Mouse (Mus musculus) intestine, embryonic 14.5 days (tissue): ENCODE measurements around the gene Rpgrip1. TPM values are rescaled to one million over a fixed set of nuclear protein-coding genes. Genes with fewer than 3 reads are reported as not detected.

Experiments
- ATAC-seq: fragments of 200-750 bp; cut with Nextera tagmentation; replicated peaks from 2 replicates; pipeline ENCODE4 v1.8.0; 2017; ENCODE audit warnings: low read depth, moderate number of reproducible peaks, moderate TSS enrichment, moderate library complexity; ENCODE audit not compliant: low FRiP score, low TSS enrichment
- DNase-seq: peaks from one replicate; pipeline ENCODE4 v3.0.0-alpha.2; 2018; ENCODE audit warnings: low spot score
- H3K27ac ChIP-seq: fragments of 300-500 bp; sonication (generic); 2 replicates; pipeline ENCODE4 v1.5.1; 2014; ENCODE audit warnings: low read depth, mild to moderate bottlenecking, control low read depth
- H3K27me3 ChIP-seq: fragments of 300-500 bp; sonication (generic); replicated peaks from 2 replicates; pipeline ENCODE4 v1.6.1; 2014; ENCODE audit warnings: low read length, control low read depth; ENCODE audit not compliant: control insufficient read depth, insufficient read depth
- H3K36me3 ChIP-seq: fragments of 300-500 bp; sonication (generic); 2 replicates; pipeline ENCODE4 v1.6.1; 2014; ENCODE audit warnings: low read length, control low read depth; ENCODE audit not compliant: control insufficient read depth, insufficient read depth
- H3K4me1 ChIP-seq: fragments of 300-500 bp; sonication (generic); replicated peaks from 2 replicates; pipeline ENCODE4 v1.6.1; 2014; ENCODE audit warnings: low read length, control low read depth, mixed read lengths; ENCODE audit not compliant: control insufficient read depth, insufficient read depth
- H3K4me2 ChIP-seq: fragments of 300-500 bp; sonication (generic); 2 replicates; pipeline ENCODE4 v1.6.1; 2014; ENCODE audit warnings: low read length
- H3K4me3 ChIP-seq: fragments of 300-500 bp; sonication (generic); 2 replicates; pipeline ENCODE4 v1.5.1; 2014; ENCODE audit warnings: low read depth, low read length, control low read depth, mixed read lengths
- H3K9ac ChIP-seq: fragments of 300-500 bp; sonication (generic); 2 replicates; pipeline ENCODE4 v1.6.1; 2014; ENCODE audit warnings: mild to moderate bottlenecking, low read length
- H3K9me3 ChIP-seq: fragments of 300-500 bp; sonication (generic); 2 replicates; pipeline ENCODE4 v1.6.1; 2016; ENCODE audit warnings: low read length, control low read depth; ENCODE audit not compliant: control insufficient read depth
- WGBS: fragments of 180-500 bp; shearing (Covaris S2); extraction: QIAGEN DNeasy Blood & Tissue Kit; methylation state at CpG from one replicate; pipeline ENCODE4 v1.1.7; 2014; 5-methylcytosine and 5-hydroxymethylcytosine counted together
- polyA plus RNA-seq: library from polyadenylated mRNA; unstranded; fragments of >200 nt; fragmentation: Nextera tagmentation; extraction: Ambion mirVana; gene quantifications from 2 replicates; pipeline ENCODE4 v1.2.1, GENCODE M21; 2014

Gene Rpgrip1
- polyA plus RNA-seq, 1 experiment from 2014 or later, result 76.9 TPM

- peaks cover 14% of the 10 kb centered on the region for H3K4me1 ChIP-seq
- peak; percentile 69 for DNase-seq
- no peak for ATAC-seq
- 15% methylated on average over 10 of the region's 10 CpGs for WGBS
- H3K9ac ChIP-seq, result 0 out of 2 replicates have a peak overlapping the region, but pooled peaks have one; percentile 13
- no peaks in the 10 kb centered on the region for H3K9me3 ChIP-seq
- H3K4me3 ChIP-seq, result no peak overlapping the region
- H3K36me3 ChIP-seq, result peaks cover 4% of the 10 kb centered on the region; the same call in 1 of the 2 replicates
- H3K4me2 ChIP-seq, result peak overlapping the region; percentile 24
- H3K27ac ChIP-seq, result peak overlapping the region; percentile 58
- H3K27me3 ChIP-seq, result no peaks in the 10 kb centered on the region
These were observed 3.8 kb upstream of the Rpgrip1 start for GRCm38 (mm10) chr14:52106741-52107140.

DNA sequence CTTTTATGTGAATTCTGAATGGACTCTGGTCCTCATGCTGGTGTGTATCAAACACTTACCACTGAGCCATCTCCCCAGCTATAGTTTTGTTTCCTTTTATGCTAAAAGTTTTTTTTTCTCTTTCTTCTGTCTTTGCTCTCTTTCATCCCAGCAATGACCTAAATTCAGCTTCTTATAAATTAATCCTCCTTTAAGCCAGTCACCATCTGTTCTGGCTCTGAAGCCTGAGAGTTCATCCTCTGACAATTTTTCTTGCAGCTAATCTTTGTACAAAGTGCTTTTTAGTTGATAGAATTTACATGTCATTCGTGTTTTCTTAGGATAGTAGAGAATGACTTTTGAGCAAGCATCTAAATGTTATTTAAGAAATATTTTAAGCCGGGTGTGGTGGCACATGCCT is 2.5 kb upstream of the Rpgrip1 start:
- H3K9me3 ChIP-seq, result no peaks in the 10 kb centered on the region
- H3K27me3 ChIP-seq, result no peaks in the 10 kb centered on the region
- ATAC-seq, result no peak
- no peak overlapping the region for H3K27ac ChIP-seq
- no peak overlapping the region for H3K9ac ChIP-seq
- whole genome bisulfite sequencing, result 92% methylated on average over 2 of the region's 2 CpGs
- DNase-seq, result no peak
- peaks cover 8% of the 10 kb centered on the region; the same call in 1 of the 2 replicates for H3K4me1 ChIP-seq
- no peaks in the 10 kb centered on the region for H3K36me3 ChIP-seq
- no peak overlapping the region for H3K4me2 ChIP-seq
- no peak overlapping the region for H3K4me3 ChIP-seq

DNA sequence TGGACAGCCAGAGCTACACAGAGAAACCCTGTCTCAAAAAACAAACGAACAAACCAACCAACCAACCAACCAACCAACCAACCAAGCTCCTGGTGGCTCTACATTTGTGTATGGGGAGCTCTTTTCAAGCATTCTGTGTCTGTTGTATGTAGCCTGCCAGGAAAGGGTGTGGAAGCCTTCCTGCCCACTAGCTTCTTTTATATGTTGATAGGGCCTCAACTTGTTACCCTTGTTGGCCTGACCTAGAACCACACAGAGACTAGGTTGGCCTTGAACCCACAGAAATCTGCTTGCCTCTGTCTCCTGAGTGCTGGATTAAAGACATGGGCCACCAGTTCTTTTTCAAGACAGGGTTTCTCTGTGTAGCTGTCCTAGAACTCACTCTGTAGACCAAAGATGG is 3.6 kb downstream of the Rpgrip1 start:
- Histone ChIP-seq H3K27me3 (no peaks in the 10 kb centered on the region), H3K27ac (no peak overlapping the region), H3K9ac (no peak overlapping the region), H3K4me2 (no peak overlapping the region), H3K4me3 (no peak overlapping the region), H3K9me3 (no peaks in the 10 kb centered on the region), H3K36me3 (no peaks in the 10 kb centered on the region), H3K4me1 (no peaks in the 10 kb centered on the region; the same call in 1 of the 2 replicates)
- no peak for DNase-seq
- 71% methylated on average over 1 of the region's 1 CpGs for WGBS
- no peak for ATAC-seq

- H3K4me2 ChIP-seq, result no peak overlapping the region
- WGBS, result 89% methylated on average over 5 of the region's 5 CpGs
- H3K27ac ChIP-seq, result no peak overlapping the region
- no peak overlapping the region for H3K4me3 ChIP-seq
- no peak overlapping the region for H3K9ac ChIP-seq
- ATAC-seq, result no peak
- H3K27me3 ChIP-seq, result no peaks in the 10 kb centered on the region
- H3K9me3 ChIP-seq, result no peaks in the 10 kb centered on the region
- no peak for DNase-seq
- peaks cover 4% of the 10 kb centered on the region; the same call in 1 of the 2 replicates for H3K4me1 ChIP-seq
- no peaks in the 10 kb centered on the region for H3K36me3 ChIP-seq
These were observed 6.7 kb downstream of the Rpgrip1 start for GRCm38 (mm10) chr14:52117241-52117640.

DNA sequence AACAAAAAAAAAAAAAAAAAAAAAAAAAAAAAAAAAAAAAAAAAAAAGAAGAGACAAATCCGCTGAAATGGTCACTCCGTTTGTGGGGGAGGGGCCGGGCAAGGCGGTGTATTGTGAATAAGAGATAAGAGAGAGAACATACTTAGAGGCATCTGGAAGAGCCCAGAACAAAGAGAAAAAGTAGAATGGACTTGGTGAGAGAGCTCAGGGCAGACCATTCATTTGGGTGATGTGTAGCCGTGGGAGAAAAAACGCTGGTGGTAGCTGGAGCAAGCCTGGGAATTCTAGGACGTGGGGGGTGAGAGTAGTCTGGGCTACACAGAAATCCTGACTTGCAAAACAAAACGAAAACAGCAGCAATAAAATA is 7.9 kb downstream of the Rpgrip1 start:
- 34% methylated on average over 8 of the region's 8 CpGs for WGBS
- no peak overlapping the region for H3K9ac ChIP-seq
- H3K9me3 ChIP-seq, result no peaks in the 10 kb centered on the region
- no peaks in the 10 kb centered on the region for H3K27me3 ChIP-seq
- no peaks in the 10 kb centered on the region for H3K36me3 ChIP-seq
- no peak overlapping the region for H3K27ac ChIP-seq
- H3K4me2 ChIP-seq, result peak overlapping the region; percentile 98
- no peak overlapping the region for H3K4me3 ChIP-seq
- DNase-seq (no peak), ATAC-seq (peak; percentile 28; the same call in 1 of the 2 replicates)
- peaks cover 4% of the 10 kb centered on the region; the same call in 1 of the 2 replicates for H3K4me1 ChIP-seq

GRCm38 (mm10) chr14:52118823-52119608 is 8.5 kb downstream of the Rpgrip1 start:
- H3K4me3 ChIP-seq, result peak overlapping the region; percentile 49
- WGBS, result 2% methylated on average over 38 of the region's 38 CpGs
- H3K4me2 ChIP-seq, result peak overlapping the region; percentile 98

GRCm38 (mm10) chr14:52120169-52120568 is 9.7 kb downstream of the Rpgrip1 start:
- ATAC-seq (no peak), DNase-seq (no peak)
- H3K27me3 ChIP-seq, result no peaks in the 10 kb centered on the region
- 59% methylated on average over 7 of the region's 7 CpGs for WGBS
- H3K27ac ChIP-seq, result no peak overlapping the region
- H3K4me3 ChIP-seq, result no peak overlapping the region
- no peaks in the 10 kb centered on the region for H3K9me3 ChIP-seq
- H3K36me3 ChIP-seq, result no peaks in the 10 kb centered on the region
- H3K4me1 ChIP-seq, result peaks cover 4% of the 10 kb centered on the region; the same call in 1 of the 2 replicates
- H3K9ac ChIP-seq, result no peak overlapping the region
- peak overlapping the region; percentile 98 for H3K4me2 ChIP-seq

More at GRCm38 (mm10) chr14:52118823-52119608, 8.5 kb downstream of the Rpgrip1 start:
- ATAC-seq (peak; percentile 86), DNase-seq (peak; percentile 86)
- H3K27me3 ChIP-seq, result no peaks in the 10 kb centered on the region
- H3K4me1 ChIP-seq, result peaks cover 4% of the 10 kb centered on the region; the same call in 1 of the 2 replicates
- H3K36me3 ChIP-seq, result no peaks in the 10 kb centered on the region
- peak overlapping the region; percentile 52 for H3K27ac ChIP-seq
- H3K9ac ChIP-seq, result peak overlapping the region; percentile 71
- H3K9me3 ChIP-seq, result no peaks in the 10 kb centered on the region

DNA sequence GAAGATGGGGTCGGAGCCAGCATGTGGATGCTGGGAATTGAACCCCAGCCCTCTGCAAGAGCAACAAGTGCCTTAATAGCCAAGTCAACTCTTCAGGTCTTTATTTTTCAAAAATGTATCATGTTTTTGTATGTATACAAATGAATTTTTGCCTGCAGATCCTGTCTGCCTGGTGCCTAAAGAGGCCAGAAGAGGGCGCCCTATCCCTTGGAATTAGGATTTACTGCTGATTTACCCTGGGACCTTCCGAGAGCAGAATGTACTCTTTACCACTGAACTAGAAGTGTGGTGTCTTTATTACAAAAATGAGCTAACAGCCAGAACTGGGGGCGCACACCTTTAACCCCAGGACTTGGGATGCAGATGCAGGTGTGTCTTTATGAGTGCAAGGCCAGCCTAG is 13.4 kb downstream of the Rpgrip1 start:
- Histone ChIP-seq H3K27ac (no peak overlapping the region), H3K4me1 (peaks cover 4% of the 10 kb centered on the region; the same call in 1 of the 2 replicates), H3K4me3 (no peak overlapping the region), H3K36me3 (no peaks in the 10 kb centered on the region), H3K4me2 (no peak overlapping the region), H3K27me3 (no peaks in the 10 kb centered on the region), H3K9me3 (no peaks in the 10 kb centered on the region), H3K9ac (no peak overlapping the region)
- DNase-seq (peak; percentile 88), ATAC-seq (no peak)
- WGBS, result 19% methylated on average over 4 of the region's 4 CpGs

DNA sequence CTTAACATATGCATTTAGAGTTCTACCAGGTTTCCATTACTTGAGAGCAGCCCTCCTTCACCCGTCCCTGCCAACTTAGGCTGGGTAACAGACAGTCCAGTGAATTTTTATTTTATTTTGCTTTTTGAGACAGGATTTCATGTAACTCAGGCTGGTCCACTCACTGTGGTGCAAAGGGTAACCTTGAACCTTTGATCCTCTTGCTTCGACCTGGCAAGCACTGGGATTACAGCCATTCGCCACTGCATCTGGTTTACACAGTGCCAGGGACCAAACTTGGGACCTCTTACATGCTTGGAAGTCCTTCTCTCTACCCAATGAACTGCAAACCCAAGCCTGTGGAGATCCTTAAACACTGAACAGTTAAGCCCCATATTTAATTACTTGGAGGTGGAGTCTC is 14.1 kb downstream of the Rpgrip1 start:
- DNase-seq (no peak), ATAC-seq (no peak)
- Histone ChIP-seq H3K27me3 (no peaks in the 10 kb centered on the region), H3K4me1 (0 out of 2 replicates have a peak, but pooled peaks cover 2% of the 10 kb centered on the region), H3K27ac (no peak overlapping the region), H3K9me3 (no peaks in the 10 kb centered on the region), H3K4me3 (no peak overlapping the region), H3K4me2 (no peak overlapping the region), H3K9ac (no peak overlapping the region), H3K36me3 (no peaks in the 10 kb centered on the region)
- 86% methylated on average over 3 of the region's 3 CpGs for WGBS
